Mouse (Mus musculus) cortical plate, adult 2 months (tissue): Measurements from ENCODE around the gene Borcs6.

ENCODE experiments used
- CTCF ChIP-seq: fragments of 200-500 bp; IDR thresholded peaks from 2 replicates; pipeline ENCODE4 v1.5.1; 2011; ENCODE audit warnings: mild to moderate bottlenecking, control low read depth, low read length; ENCODE audit not compliant: insufficient read depth; ENCODE audit errors: extremely low read depth
- POLR2A ChIP-seq: fragments of 200-500 bp; IDR thresholded peaks from 2 replicates; pipeline ENCODE4 v1.6.1; 2011; ENCODE audit warnings: mild to moderate bottlenecking, low read length, control low read depth; ENCODE audit not compliant: insufficient read depth; ENCODE audit errors: extremely low read depth

GRCm38 (mm10) chr11:69058265-69058664 lies 1.3 kb upstream of the Borcs6 start:
- TF ChIP-seq CTCF (no peak), POLR2A (no peak)
